Comparison of ENCODE assay signal across 40 mouse cellular contexts in genomic region chr12:31205983-31206633, GRCm38 (mm10). TPM values are rescaled to one million over a fixed set of nuclear protein-coding genes. Genes with fewer than 3 reads are reported as not detected.
DNase-seq lines count a peak whose midpoint lies in the region; ATAC-seq and TF ChIP-seq lines count a peak whose summit lies in the region.
"Had no signal": no experiment of that assay in that cellular context is flagged by ENCODE, and none has a peak within 500 bp of the region (broad histone marks: within the 10 kb centered on the region; RNA-seq: fewer than 3 reads in every experiment).

No protein-coding gene starts in this region.

- no peaks in the 10 kb centered on the region for H3K9me3 ChIP-seq in intestine, embryonic 14.5 days (ENCODE audit: control insufficient read depth, low read length)
- H3K9me3 ChIP-seq in intestine, postnatal 0 days (ENCODE audit: control insufficient read depth) = no peaks in the 10 kb centered on the region
- no peaks in the 10 kb centered on the region for H3K9me3 ChIP-seq in lung, postnatal 0 days (ENCODE audit: low read length)
- no peaks in the 10 kb centered on the region for H3K9me3 ChIP-seq in limb, embryonic 13.5 days
- no peaks in the 10 kb centered on the region for H3K9me3 ChIP-seq in liver, embryonic 11.5 days (ENCODE audit: control insufficient read depth, low read length)
- H3K9me3 ChIP-seq: embryonic facial prominence, embryonic 15.5 days; forebrain, embryonic 13.5 days; hindbrain, embryonic 12.5 days; lung, embryonic 15.5 days; megakaryocyte, embryonic 14.5 days; midbrain, embryonic 12.5 days; neural tube, embryonic 13.5 days had no signal

- H3K9ac ChIP-seq in intestine, embryonic 14.5 days (ENCODE audit: low read length) = no peak overlapping the region
- no peak overlapping the region for H3K9ac ChIP-seq in intestine, postnatal 0 days (ENCODE audit: low read depth, low read length)
- no peak overlapping the region for H3K9ac ChIP-seq in lung, postnatal 0 days (replicated peaks; ENCODE audit: low read depth)
- H3K9ac ChIP-seq in limb, embryonic 13.5 days = no peak overlapping the region
- H3K9ac ChIP-seq in liver, embryonic 11.5 days (ENCODE audit: low read depth, low read length) = no peak overlapping the region
- H3K9ac ChIP-seq: embryonic facial prominence, embryonic 15.5 days; forebrain, embryonic 13.5 days; hindbrain, embryonic 12.5 days; lung, embryonic 15.5 days; midbrain, embryonic 12.5 days; neural tube, embryonic 13.5 days had no signal

- ATAC-seq in intestine, embryonic 14.5 days (replicated peaks; ENCODE audit: low FRiP score, low TSS enrichment, low read depth) = peak; percentile 62; the same call in 1 of the 2 replicates
- ATAC-seq in intestine, postnatal 0 days = no peak
- no peak for ATAC-seq in lung, postnatal 0 days
- ATAC-seq in limb, embryonic 13.5 days (ENCODE audit: low FRiP score, low read depth) = peak; percentile 83
- ATAC-seq in liver, embryonic 11.5 days (replicated peaks; ENCODE audit: low FRiP score) = no peak
- ATAC-seq: forebrain, embryonic 13.5 days; hindbrain, postnatal 0 days; Patski had no signal

- no peaks in the 10 kb centered on the region for H3K36me3 ChIP-seq in intestine, embryonic 14.5 days (ENCODE audit: control insufficient read depth, insufficient read depth, low read length)
- no peaks in the 10 kb centered on the region for H3K36me3 ChIP-seq in intestine, postnatal 0 days (ENCODE audit: control insufficient read depth, insufficient read depth)
- no peaks in the 10 kb centered on the region for H3K36me3 ChIP-seq in lung, postnatal 0 days (ENCODE audit: insufficient read depth, low read length)
- H3K36me3 ChIP-seq in limb, embryonic 13.5 days = no peaks in the 10 kb centered on the region
- no peaks in the 10 kb centered on the region for H3K36me3 ChIP-seq in liver, embryonic 11.5 days (ENCODE audit: control insufficient read depth, insufficient read depth, low read length)
- H3K36me3 ChIP-seq: embryonic facial prominence, embryonic 15.5 days; hindbrain, embryonic 12.5 days; lung, embryonic 15.5 days; midbrain, embryonic 12.5 days; neural tube, embryonic 13.5 days had no signal

- no peak for TF ChIP-seq EP300 in lung, postnatal 0 days (IDR thresholded peaks at IDR 0.05)

- no peak for TF ChIP-seq CTCF in intestine, postnatal 0 days (IDR thresholded peaks at IDR 0.05; ENCODE audit: low read depth)
- no peak for TF ChIP-seq CTCF in lung, postnatal 0 days (IDR thresholded peaks at IDR 0.05)

- DNase-seq in intestine, embryonic 14.5 days (ENCODE audit: low spot score) = no peak
- DNase-seq in lung, postnatal 0 days (ENCODE audit: low spot score) = peak; percentile 13
- no peak for DNase-seq in lung, postnatal 4 days
- no peak for DNase-seq in liver, embryonic 11.5 days (ENCODE audit: low spot score)
- no peak for DNase-seq in adrenal gland, postnatal 36 days
- DNase-seq: adrenal gland, postnatal 14 days; cerebellum, adult 18-20 months; cerebellum, postnatal 10 days; gastrocnemius, postnatal 25 days; heart, adult 18-20 months; heart, postnatal 36 days; kidney, adult 2 months; kidney, postnatal 36 days; lung, postnatal 36 days; right cerebral cortex, postnatal 4 days; thymus, postnatal 14 days had no signal

- peak overlapping the region; percentile 47; the same call in 1 of the 2 replicates for H3K27ac ChIP-seq in intestine, embryonic 14.5 days (ENCODE audit: low read depth)
- H3K27ac ChIP-seq in intestine, postnatal 0 days (ENCODE audit: low read depth, low read length) = no peak overlapping the region
- H3K27ac ChIP-seq in lung, postnatal 0 days (ENCODE audit: low read length) = no peak overlapping the region
- no peak overlapping the region for H3K27ac ChIP-seq in limb, embryonic 13.5 days
- no peak overlapping the region for H3K27ac ChIP-seq in liver, embryonic 11.5 days (ENCODE audit: low read depth, low read length)
- H3K27ac ChIP-seq: embryonic facial prominence, embryonic 15.5 days; forebrain, embryonic 13.5 days; hindbrain, embryonic 12.5 days; hindbrain, postnatal 0 days; layer of hippocampus, adult 2 months; lung, embryonic 15.5 days; midbrain, embryonic 12.5 days; neural tube, embryonic 13.5 days had no signal

- 42% methylated on average over 10 of the region's 10 CpGs for WGBS in intestine, embryonic 14.5 days
- WGBS in intestine, postnatal 0 days = 57% methylated on average over 10 of the region's 10 CpGs
- WGBS in lung, postnatal 0 days = 63% methylated on average over 10 of the region's 10 CpGs
- WGBS in limb, embryonic 13.5 days = 50% methylated on average over 10 of the region's 10 CpGs
- WGBS in liver, embryonic 11.5 days = 74% methylated on average over 10 of the region's 10 CpGs

- no peak overlapping the region for H3K4me2 ChIP-seq in intestine, embryonic 14.5 days (ENCODE audit: low read length)
- no peak overlapping the region for H3K4me2 ChIP-seq in intestine, postnatal 0 days (replicated peaks; ENCODE audit: low read depth)
- H3K4me2 ChIP-seq in lung, postnatal 0 days (replicated peaks; ENCODE audit: low read depth, low read length) = no peak overlapping the region
- H3K4me2 ChIP-seq in limb, embryonic 13.5 days (replicated peaks) = no peak overlapping the region
- no peak overlapping the region for H3K4me2 ChIP-seq in liver, embryonic 11.5 days
- H3K4me2 ChIP-seq: embryonic facial prominence, embryonic 15.5 days; forebrain, embryonic 13.5 days; heart, embryonic 11.5 days; hindbrain, embryonic 12.5 days; lung, embryonic 15.5 days; midbrain, embryonic 12.5 days; neural tube, embryonic 13.5 days had no signal

- no peak overlapping the region for H3K4me3 ChIP-seq in intestine, embryonic 14.5 days (ENCODE audit: low read depth, low read length)
- no peak overlapping the region for H3K4me3 ChIP-seq in intestine, postnatal 0 days (ENCODE audit: low read depth, low read length)
- H3K4me3 ChIP-seq in lung, postnatal 0 days (ENCODE audit: low read depth, low read length) = no peak overlapping the region
- H3K4me3 ChIP-seq in limb, embryonic 13.5 days = no peak overlapping the region
- no peak overlapping the region for H3K4me3 ChIP-seq in liver, embryonic 11.5 days (ENCODE audit: low read depth, low read length)
- H3K4me3 ChIP-seq: embryonic facial prominence, embryonic 15.5 days; forebrain, embryonic 13.5 days; hindbrain, embryonic 12.5 days; layer of hippocampus, adult 2 months; lung, embryonic 15.5 days; megakaryocyte, embryonic 14.5 days; midbrain, embryonic 12.5 days; neural tube, embryonic 13.5 days had no signal

- H3K27me3 ChIP-seq in intestine, embryonic 14.5 days (replicated peaks; ENCODE audit: control insufficient read depth, insufficient read depth, low read length) = no peaks in the 10 kb centered on the region
- H3K27me3 ChIP-seq in intestine, postnatal 0 days (replicated peaks; ENCODE audit: control insufficient read depth, insufficient read depth, low read length) = no peaks in the 10 kb centered on the region
- no peaks in the 10 kb centered on the region for H3K27me3 ChIP-seq in lung, postnatal 0 days (replicated peaks; ENCODE audit: insufficient read depth, low read length)
- H3K27me3 ChIP-seq in limb, embryonic 13.5 days = no peaks in the 10 kb centered on the region
- H3K27me3 ChIP-seq in liver, embryonic 11.5 days (replicated peaks; ENCODE audit: control insufficient read depth, insufficient read depth, low read length) = no peaks in the 10 kb centered on the region
- H3K27me3 ChIP-seq: embryonic facial prominence, embryonic 15.5 days; forebrain, embryonic 13.5 days; hindbrain, embryonic 12.5 days; lung, embryonic 15.5 days; megakaryocyte, embryonic 14.5 days; midbrain, embryonic 12.5 days; neural tube, embryonic 13.5 days; Patski had no signal

- H3K4me1 ChIP-seq in intestine, embryonic 14.5 days (replicated peaks; ENCODE audit: control insufficient read depth, insufficient read depth, low read length) = peaks cover 11% of the 10 kb centered on the region; the same call in 1 of the 2 replicates
- no peaks in the 10 kb centered on the region for H3K4me1 ChIP-seq in intestine, postnatal 0 days (replicated peaks; ENCODE audit: control insufficient read depth, insufficient read depth, low read length)
- no peaks in the 10 kb centered on the region for H3K4me1 ChIP-seq in lung, postnatal 0 days (ENCODE audit: insufficient read depth, low read depth, low read length)
- 0 out of 2 replicates have a peak, but pooled peaks cover 3% of the 10 kb centered on the region for H3K4me1 ChIP-seq in limb, embryonic 13.5 days
- no peaks in the 10 kb centered on the region for H3K4me1 ChIP-seq in liver, embryonic 11.5 days (replicated peaks; ENCODE audit: control insufficient read depth, insufficient read depth, low read length)
- H3K4me1 ChIP-seq: megakaryocyte, embryonic 14.5 days had no signal

RNA-seq across cellular contexts. Expression of gene Gm6993, which starts 34.5 kb away (rescaled TPM):
- not detected in 2 replicates for polyA plus RNA-seq in intestine, embryonic 14.5 days (2014; fragmentation: Nextera tagmentation; extraction: Ambion mirVana)
- not detected in 2 replicates for polyA plus RNA-seq in intestine, postnatal 0 days (2015; fragmentation: Nextera tagmentation; extraction: Ambion mirVana)
- not detected in 2 replicates for polyA plus RNA-seq in lung, postnatal 0 days (2015; fragmentation: Nextera tagmentation; extraction: Ambion mirVana)
- not detected in 2 replicates for polyA plus RNA-seq in limb, embryonic 13.5 days (2015; fragmentation: Nextera tagmentation; extraction: Ambion mirVana)
- not detected in 2 replicates for polyA plus RNA-seq in liver, embryonic 11.5 days (2014; fragmentation: Nextera tagmentation; extraction: Ambion mirVana)
- not detected for total RNA-seq in adrenal gland, postnatal 36 days (2021)
- total RNA-seq: adrenal gland, postnatal 14 days; common myeloid progenitor, adult 5-6 weeks; gastrocnemius, adult 18-20 months; gastrocnemius, postnatal 25 days; heart, adult 18-20 months; heart, postnatal 36 days; hindbrain, postnatal 0 days; layer of hippocampus, adult 2 months; layer of hippocampus, postnatal 25 days; left cerebral cortex, adult 8-10 months; left cerebral cortex, postnatal 36 days; liver, adult 2 months; MEL; midbrain, postnatal 0 days had no signal
- polyA plus RNA-seq: brain, embryonic 14.5 days; embryonic facial prominence, embryonic 15.5 days; forebrain, embryonic 13.5 days; heart, embryonic 11.5 days; heart, embryonic 16.5 days; hindbrain, embryonic 12.5 days; hindbrain, postnatal 0 days; kidney, adult 2 months; liver, adult 2 months; liver, embryonic 16.5 days; lung, embryonic 15.5 days; midbrain, embryonic 12.5 days; midbrain, postnatal 0 days; neural tube, embryonic 13.5 days; Patski had no signal

RNA-seq across cellular contexts. Expression of gene Lamb1, which starts 58.9 kb away (rescaled TPM):
- polyA plus RNA-seq in intestine, embryonic 14.5 days (2014; fragmentation: Nextera tagmentation; extraction: Ambion mirVana) = 96.3 and 102 TPM in 2 replicates
- 25.8 and 27.5 TPM in 2 replicates for polyA plus RNA-seq in intestine, postnatal 0 days (2015; fragmentation: Nextera tagmentation; extraction: Ambion mirVana)
- 54.8 and 56.0 TPM in 2 replicates for polyA plus RNA-seq in lung, postnatal 0 days (2015; fragmentation: Nextera tagmentation; extraction: Ambion mirVana)
- 62.1 and 71.9 TPM in 2 replicates for polyA plus RNA-seq in limb, embryonic 13.5 days (2015; fragmentation: Nextera tagmentation; extraction: Ambion mirVana)
- polyA plus RNA-seq in liver, embryonic 11.5 days (2014; fragmentation: Nextera tagmentation; extraction: Ambion mirVana) = 16.2 and 17.0 TPM in 2 replicates
- total RNA-seq in adrenal gland, postnatal 36 days (2021) = 100 to 1,000 TPM; 121 to 201 TPM
- total RNA-seq: MEL had no signal

Comparison
In these comparisons a context has a peak if more than half of its experiments do, and no peak if none do; other contexts are left out.
1. ATAC-seq: peak in intestine, embryonic 14.5 days (single experiment) and limb, embryonic 13.5 days (single experiment); none in intestine, postnatal 0 days (single experiment), lung, postnatal 0 days (single experiment) and liver, embryonic 11.5 days (single experiment).